Mouse (Mus musculus) embryonic facial prominence, embryonic 13.5 days (tissue): Measurements from ENCODE around the gene Sgip1. TPM values are rescaled to one million over a fixed set of nuclear protein-coding genes. Genes with fewer than 3 reads are reported as not detected.

Source experiments
- ATAC-seq: fragments of 200-750 bp; cut with Nextera tagmentation; 2 replicates; pipeline ENCODE4 v1.8.0; 2017; ENCODE audit warnings: low read depth; ENCODE audit not compliant: insufficient number of reproducible peaks, insufficient read depth, low FRiP score, low TSS enrichment
- H3K27ac ChIP-seq: fragments of 300-500 bp; sonication (generic); 2 replicates; pipeline ENCODE4 v1.5.1; 2015; ENCODE audit warnings: moderate library complexity, mild to moderate bottlenecking, inconsistent platforms
- H3K27me3 ChIP-seq: fragments of 300-500 bp; sonication (generic); 2 replicates; pipeline ENCODE4 v1.6.1; 2015; ENCODE audit warnings: mild to moderate bottlenecking, inconsistent platforms
- H3K36me3 ChIP-seq: fragments of 300-500 bp; sonication (generic); 2 replicates; pipeline ENCODE4 v1.6.1; 2015; ENCODE audit warnings: mild to moderate bottlenecking, inconsistent platforms
- H3K4me1 ChIP-seq: fragments of 300-500 bp; sonication (generic); 2 replicates; pipeline ENCODE4 v1.6.1; 2015; ENCODE audit warnings: inconsistent platforms
- H3K4me2 ChIP-seq: fragments of 300-500 bp; sonication (generic); 2 replicates; pipeline ENCODE4 v1.6.1; 2015; ENCODE audit warnings: moderate library complexity, mild to moderate bottlenecking, inconsistent platforms
- H3K4me3 ChIP-seq: fragments of 300-500 bp; sonication (generic); 2 replicates; pipeline ENCODE4 v1.5.1; 2015; ENCODE audit warnings: mild to moderate bottlenecking, inconsistent platforms
- H3K9ac ChIP-seq: fragments of 300-500 bp; sonication (generic); 2 replicates; pipeline ENCODE4 v1.6.1; 2015; ENCODE audit warnings: mild to moderate bottlenecking, inconsistent platforms
- H3K9me3 ChIP-seq: fragments of 300-500 bp; sonication (generic); 2 replicates; pipeline ENCODE4 v1.6.1; 2016; ENCODE audit warnings: inconsistent platforms
- WGBS: fragments of 180-500 bp; shearing (Covaris S2); methylation state at CpG from one replicate; pipeline ENCODE4 v1.1.7; 2015; ENCODE audit warnings: mixed read lengths; 5-methylcytosine and 5-hydroxymethylcytosine counted together
- polyA plus RNA-seq: library from polyadenylated mRNA; unstranded; fragments of >200 nt; fragmentation: Nextera tagmentation; extraction: Ambion mirVana; gene quantifications from 2 replicates; pipeline ENCODE4 v1.2.1, GENCODE M21; 2015

Gene Sgip1
- polyA plus RNA-seq, 1 experiment from 2014 or later = 13.0 TPM

GRCm38 (mm10) chr4:102850498-102850897 lies 109.4 kb downstream of the Sgip1 start:
- no peak for ATAC-seq
- Histone ChIP-seq H3K9ac (no peak overlapping the region), H3K36me3 (no peaks in the 10 kb centered on the region), H3K4me2 (no peak overlapping the region), H3K4me1 (no peaks in the 10 kb centered on the region), H3K4me3 (no peak overlapping the region), H3K9me3 (no peaks in the 10 kb centered on the region), H3K27ac (no peak overlapping the region), H3K27me3 (no peaks in the 10 kb centered on the region)
- WGBS = 92% methylated on average over 6 of the region's 6 CpGs

- no peak for ATAC-seq
- Histone ChIP-seq H3K4me1 (no peaks in the 10 kb centered on the region), H3K27me3 (no peaks in the 10 kb centered on the region), H3K4me3 (no peak overlapping the region), H3K36me3 (no peaks in the 10 kb centered on the region), H3K27ac (no peak overlapping the region), H3K4me2 (no peak overlapping the region), H3K9me3 (no peaks in the 10 kb centered on the region), H3K9ac (no peak overlapping the region)
- 67% methylated on average over 1 of the region's 1 CpGs for WGBS
Measured at GRCm38 (mm10) chr4:102851161-102851560, 110.1 kb downstream of the Sgip1 start.

- WGBS = 82% methylated on average over 3 of the region's 3 CpGs
Measured at GRCm38 (mm10) chr4:102852290-102852689, 111.2 kb downstream of the Sgip1 start.

GRCm38 (mm10) chr4:102852808-102853207 lies 111.7 kb downstream of the Sgip1 start:
- no peak overlapping the region for H3K27ac ChIP-seq
- H3K36me3 ChIP-seq = no peaks in the 10 kb centered on the region
- WGBS = 86% methylated on average over 5 of the region's 5 CpGs
- H3K4me2 ChIP-seq = no peak overlapping the region
- no peaks in the 10 kb centered on the region for H3K4me1 ChIP-seq
- H3K9ac ChIP-seq = no peak overlapping the region
- no peak overlapping the region for H3K4me3 ChIP-seq
- ATAC-seq = no peak
- H3K9me3 ChIP-seq = no peaks in the 10 kb centered on the region
- H3K27me3 ChIP-seq = no peaks in the 10 kb centered on the region

More at GRCm38 (mm10) chr4:102852290-102852689, 111.2 kb downstream of the Sgip1 start:
- no peak overlapping the region for H3K27ac ChIP-seq
- H3K36me3 ChIP-seq = no peaks in the 10 kb centered on the region
- no peak for ATAC-seq
- no peak overlapping the region for H3K4me2 ChIP-seq
- no peak overlapping the region for H3K9ac ChIP-seq
- no peak overlapping the region for H3K4me3 ChIP-seq
- H3K27me3 ChIP-seq = no peaks in the 10 kb centered on the region
- no peaks in the 10 kb centered on the region for H3K9me3 ChIP-seq
- no peaks in the 10 kb centered on the region for H3K4me1 ChIP-seq

- H3K36me3 ChIP-seq = no peaks in the 10 kb centered on the region
- ATAC-seq = no peak
- H3K9ac ChIP-seq = no peak overlapping the region
- 47% methylated on average over 9 of the region's 9 CpGs for WGBS
- no peak overlapping the region for H3K4me3 ChIP-seq
- no peak overlapping the region for H3K4me2 ChIP-seq
- H3K27ac ChIP-seq = no peak overlapping the region
- no peaks in the 10 kb centered on the region for H3K27me3 ChIP-seq
- no peaks in the 10 kb centered on the region for H3K9me3 ChIP-seq
- no peaks in the 10 kb centered on the region for H3K4me1 ChIP-seq
Measured at GRCm38 (mm10) chr4:102853330-102854022, 112.4 kb downstream of the Sgip1 start.

GRCm38 (mm10) chr4:102854928-102855892 lies 114.1 kb downstream of the Sgip1 start:
- ATAC-seq = no peak
- H3K27me3 ChIP-seq = no peaks in the 10 kb centered on the region
- no peak overlapping the region for H3K4me3 ChIP-seq
- H3K4me1 ChIP-seq = no peaks in the 10 kb centered on the region
- H3K4me2 ChIP-seq = no peak overlapping the region
- no peaks in the 10 kb centered on the region for H3K9me3 ChIP-seq
- no peaks in the 10 kb centered on the region for H3K36me3 ChIP-seq
- no peak overlapping the region for H3K27ac ChIP-seq
- WGBS = 63% methylated on average over 10 of the region's 10 CpGs
- no peak overlapping the region for H3K9ac ChIP-seq

- Histone ChIP-seq H3K4me2 (no peak overlapping the region), H3K9ac (no peak overlapping the region), H3K27ac (no peak overlapping the region), H3K36me3 (no peaks in the 10 kb centered on the region), H3K27me3 (no peaks in the 10 kb centered on the region), H3K9me3 (no peaks in the 10 kb centered on the region), H3K4me1 (no peaks in the 10 kb centered on the region), H3K4me3 (no peak overlapping the region)
- WGBS = 61% methylated on average over 7 of the region's 7 CpGs
- no peak for ATAC-seq
Measured at GRCm38 (mm10) chr4:102856086-102856485, 115.0 kb downstream of the Sgip1 start.

GRCm38 (mm10) chr4:102859259-102860194 lies 118.4 kb downstream of the Sgip1 start:
- no peak overlapping the region for H3K27ac ChIP-seq
- H3K9ac ChIP-seq = no peak overlapping the region
- WGBS = 91% methylated on average over 15 of the region's 15 CpGs
- H3K9me3 ChIP-seq = no peaks in the 10 kb centered on the region
- H3K4me2 ChIP-seq = no peak overlapping the region
- H3K4me3 ChIP-seq = no peak overlapping the region
- H3K36me3 ChIP-seq = no peaks in the 10 kb centered on the region
- ATAC-seq = no peak
- H3K4me1 ChIP-seq = no peaks in the 10 kb centered on the region
- H3K27me3 ChIP-seq = no peaks in the 10 kb centered on the region

GRCm38 (mm10) chr4:102862751-102863710 lies 121.9 kb downstream of the Sgip1 start:
- no peak for ATAC-seq
- Histone ChIP-seq H3K9ac (no peak overlapping the region), H3K27ac (no peak overlapping the region), H3K36me3 (no peaks in the 10 kb centered on the region), H3K4me2 (no peak overlapping the region), H3K9me3 (no peaks in the 10 kb centered on the region), H3K27me3 (no peaks in the 10 kb centered on the region), H3K4me3 (no peak overlapping the region), H3K4me1 (no peaks in the 10 kb centered on the region)
- WGBS = 80% methylated on average over 15 of the region's 15 CpGs

GRCm38 (mm10) chr4:102866531-102866930 lies 125.4 kb downstream of the Sgip1 start:
- H3K36me3 ChIP-seq = no peaks in the 10 kb centered on the region
- no peak overlapping the region for H3K4me3 ChIP-seq
- H3K27ac ChIP-seq = no peak overlapping the region
- WGBS = 94% methylated on average over 3 of the region's 3 CpGs
- no peak overlapping the region for H3K4me2 ChIP-seq
- H3K4me1 ChIP-seq = no peaks in the 10 kb centered on the region
- no peaks in the 10 kb centered on the region for H3K27me3 ChIP-seq
- ATAC-seq = no peak
- H3K9ac ChIP-seq = no peak overlapping the region
- no peaks in the 10 kb centered on the region for H3K9me3 ChIP-seq
